Mouse (Mus musculus): ENCODE measurements around the gene Gm45140. TPM values are rescaled to one million over a fixed set of nuclear protein-coding genes. Genes with fewer than 3 reads are reported as not detected.
A peak's percentile ranks its signal among the peaks of the same experiment; 100 is the strongest.

Gm45140 gene
- polyA plus RNA-seq, 1 experiment from 2014 or later = 4.2 TPM

GRCm38 (mm10) chr6:87745301-87745700 is 90.3 kb downstream of the Gm45140 start:
- Histone ChIP-seq H3K36me3 (no peaks in the 10 kb centered on the region), H3K9ac (no peak overlapping the region), H3K27me3 (replicated peaks) (no peaks in the 10 kb centered on the region), H3K4me1 (peaks cover 11% of the 10 kb centered on the region), H3K9me3 (no peaks in the 10 kb centered on the region), H3K4me2 (no peak overlapping the region), H3K4me3 (replicated peaks) (no peak overlapping the region), H3K27ac (no peak overlapping the region)
- no peak for ATAC-seq (ENCODE audit: insufficient read depth, low FRiP score, low read depth)
- WGBS = 18% methylated on average over 1 of the region's 1 CpGs

DNA sequence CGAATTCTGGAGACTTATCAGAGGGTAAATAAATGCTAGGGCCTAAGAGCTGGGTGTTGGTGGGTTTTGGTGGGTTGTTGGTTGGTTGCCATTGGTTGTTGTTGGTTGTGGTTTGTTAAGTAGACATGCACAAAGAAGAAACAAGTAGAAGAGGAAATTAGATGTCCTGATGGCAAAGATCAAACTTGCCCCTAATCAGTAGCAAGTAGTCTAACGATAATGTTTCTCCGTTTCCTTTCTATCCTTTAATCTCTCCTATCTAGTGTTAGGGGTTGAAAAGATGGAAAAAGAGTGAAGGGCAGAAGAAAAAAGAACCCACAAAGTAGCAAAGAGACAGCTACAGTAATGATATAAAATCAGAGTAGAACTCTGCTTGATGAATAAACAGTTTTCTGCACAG is 91.0 kb downstream of the Gm45140 start:
- no peak for ATAC-seq (ENCODE audit: insufficient read depth, low FRiP score, low read depth)
- Histone ChIP-seq H3K36me3 (no peaks in the 10 kb centered on the region), H3K27me3 (replicated peaks) (no peaks in the 10 kb centered on the region), H3K27ac (no peak overlapping the region), H3K9ac (no peak overlapping the region), H3K9me3 (no peaks in the 10 kb centered on the region), H3K4me3 (replicated peaks) (no peak overlapping the region), H3K4me1 (peaks cover 11% of the 10 kb centered on the region), H3K4me2 (no peak overlapping the region)
- WGBS = 86% methylated on average over 3 of the region's 3 CpGs

- 71% methylated on average over 5 of the region's 5 CpGs for WGBS
Measured at GRCm38 (mm10) chr6:87743281-87743680, 92.3 kb downstream of the Gm45140 start.

GRCm38 (mm10) chr6:87742804-87743203 is 92.8 kb downstream of the Gm45140 start:
- Histone ChIP-seq H3K27ac (no peak overlapping the region), H3K4me1 (peaks cover 14% of the 10 kb centered on the region), H3K9ac (no peak overlapping the region), H3K4me2 (no peak overlapping the region), H3K9me3 (no peaks in the 10 kb centered on the region), H3K36me3 (no peaks in the 10 kb centered on the region), H3K4me3 (replicated peaks) (no peak overlapping the region), H3K27me3 (replicated peaks) (no peaks in the 10 kb centered on the region)
- ATAC-seq (ENCODE audit: insufficient read depth, low FRiP score, low read depth) = no peak
- WGBS = 82% methylated on average over 5 of the region's 5 CpGs

More at GRCm38 (mm10) chr6:87743281-87743680, 92.3 kb downstream of the Gm45140 start:
- no peak for ATAC-seq (ENCODE audit: insufficient read depth, low FRiP score, low read depth)
- Histone ChIP-seq H3K9ac (no peak overlapping the region), H3K4me2 (no peak overlapping the region), H3K4me3 (replicated peaks) (no peak overlapping the region), H3K4me1 (peaks cover 14% of the 10 kb centered on the region), H3K9me3 (no peaks in the 10 kb centered on the region), H3K27ac (no peak overlapping the region), H3K27me3 (replicated peaks) (no peaks in the 10 kb centered on the region), H3K36me3 (no peaks in the 10 kb centered on the region)

GRCm38 (mm10) chr6:87741978-87742377 is 93.6 kb downstream of the Gm45140 start:
- Histone ChIP-seq H3K4me3 (replicated peaks) (no peak overlapping the region), H3K27me3 (replicated peaks) (no peaks in the 10 kb centered on the region), H3K36me3 (no peaks in the 10 kb centered on the region), H3K4me1 (peaks cover 12% of the 10 kb centered on the region), H3K9me3 (no peaks in the 10 kb centered on the region), H3K4me2 (no peak overlapping the region), H3K27ac (no peak overlapping the region), H3K9ac (no peak overlapping the region)
- ATAC-seq (ENCODE audit: insufficient read depth, low FRiP score, low read depth) = no peak
- 82% methylated on average over 8 of the region's 8 CpGs for WGBS

GRCm38 (mm10) chr6:87740496-87740895 is 95.1 kb downstream of the Gm45140 start:
- Histone ChIP-seq H3K4me2 (no peak overlapping the region), H3K27ac (no peak overlapping the region), H3K4me3 (replicated peaks) (no peak overlapping the region), H3K27me3 (replicated peaks) (no peaks in the 10 kb centered on the region), H3K4me1 (0 out of 2 replicates have a peak, but pooled peaks cover 3% of the 10 kb centered on the region), H3K9me3 (no peaks in the 10 kb centered on the region), H3K9ac (no peak overlapping the region), H3K36me3 (no peaks in the 10 kb centered on the region)
- peak; percentile 79 for ATAC-seq (ENCODE audit: insufficient read depth, low FRiP score, low read depth)

GRCm38 (mm10) chr6:87739898-87740297 is 95.7 kb downstream of the Gm45140 start:
- Histone ChIP-seq H3K9ac (no peak overlapping the region), H3K9me3 (no peaks in the 10 kb centered on the region), H3K4me3 (replicated peaks) (no peak overlapping the region), H3K4me1 (0 out of 2 replicates have a peak, but pooled peaks cover 3% of the 10 kb centered on the region), H3K27ac (no peak overlapping the region), H3K36me3 (no peaks in the 10 kb centered on the region), H3K27me3 (replicated peaks) (no peaks in the 10 kb centered on the region), H3K4me2 (no peak overlapping the region)
- ATAC-seq (ENCODE audit: insufficient read depth, low FRiP score, low read depth) = no peak
- WGBS = 37% methylated on average over 6 of the region's 6 CpGs

Other genes starting within 250 kb of the Gm45140 start
- 2.7 and 2.9 TPM in 2 replicates for gene Prokr1, start 245.1 kb downstream of the Gm45140 start, polyA plus RNA-seq (2015; fragmentation: Nextera tagmentation; extraction: Ambion mirVana)
- gene Aplf, start 163.6 kb downstream of the Gm45140 start, polyA plus RNA-seq (2015; fragmentation: Nextera tagmentation; extraction: Ambion mirVana) = 15.6 and 16.7 TPM in 2 replicates
- 1.5 and 1.8 TPM in 2 replicates for gene Efcc1, start 104.9 kb downstream of the Gm45140 start, polyA plus RNA-seq (2015; fragmentation: Nextera tagmentation; extraction: Ambion mirVana)
- 1.7 and 2.4 TPM in 2 replicates for gene Gp9, start 57.7 kb downstream of the Gm45140 start, polyA plus RNA-seq (2015; fragmentation: Nextera tagmentation; extraction: Ambion mirVana)
- gene Rab43, start 23.6 kb downstream of the Gm45140 start, polyA plus RNA-seq (2015; fragmentation: Nextera tagmentation; extraction: Ambion mirVana) = 11.9 and 12.4 TPM in 2 replicates
- gene Isy1, start 3.0 kb upstream of the Gm45140 start, polyA plus RNA-seq (2015; fragmentation: Nextera tagmentation; extraction: Ambion mirVana) = 39.0 and 53.4 TPM in 2 replicates
- 975 and 1,053 TPM in 2 replicates for gene Cnbp, start 15.3 kb upstream of the Gm45140 start, polyA plus RNA-seq (2015; fragmentation: Nextera tagmentation; extraction: Ambion mirVana)
- gene Copg1, start 52.0 kb upstream of the Gm45140 start, polyA plus RNA-seq (2015; fragmentation: Nextera tagmentation; extraction: Ambion mirVana) = 157 and 163 TPM in 2 replicates
- gene Hmces, start 78.1 kb upstream of the Gm45140 start, polyA plus RNA-seq (2015; fragmentation: Nextera tagmentation; extraction: Ambion mirVana) = 40.6 and 42.8 TPM in 2 replicates
- 37.2 and 39.2 TPM in 2 replicates for gene H1fx, start 145.8 kb upstream of the Gm45140 start, polyA plus RNA-seq (2015; fragmentation: Nextera tagmentation; extraction: Ambion mirVana)
- gene Rab7, start 209.5 kb upstream of the Gm45140 start, polyA plus RNA-seq (2015; fragmentation: Nextera tagmentation; extraction: Ambion mirVana) = 212 and 228 TPM in 2 replicates
- 387 and 458 TPM in 2 replicates for gene Rpn1, start 248.7 kb upstream of the Gm45140 start, polyA plus RNA-seq (2015; fragmentation: Nextera tagmentation; extraction: Ambion mirVana)